ENCODE assay signal across 1 mouse cellular context in the genomic region with DNA sequence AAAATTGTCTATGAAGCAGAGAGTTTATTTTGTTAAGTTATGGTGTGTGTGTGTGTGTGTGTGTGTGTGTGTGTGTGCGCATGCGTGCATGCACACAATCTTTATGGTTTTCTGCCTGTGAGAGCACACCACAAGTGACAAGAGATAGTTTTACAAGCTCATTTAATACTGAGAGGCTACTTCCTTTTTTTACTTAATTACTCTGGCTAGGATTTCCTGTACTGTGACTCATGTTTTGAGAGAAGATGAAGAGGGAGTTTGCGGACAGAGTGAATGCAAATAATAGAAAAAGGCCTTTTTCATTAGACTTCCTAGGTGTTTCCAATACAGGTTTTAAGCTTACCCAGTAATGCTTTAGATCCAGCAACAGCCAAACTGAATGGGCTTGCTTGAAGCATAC. TPM values are rescaled to one million over a fixed set of nuclear protein-coding genes. Genes with fewer than 3 reads are reported as not detected.
"Had no signal": no experiment of that assay in that cellular context is flagged by ENCODE, and none has a peak within 500 bp of the region (broad histone marks: within the 10 kb centered on the region; RNA-seq: fewer than 3 reads in every experiment).

No protein-coding gene starts in this region.

RNA-seq across cellular contexts. Expression of gene Gm12569, which starts 52.9 kb away (rescaled TPM):
- total RNA-seq: neutrophil, adult 5-6 weeks had no signal
